Mouse (Mus musculus) bone marrow macrophage, adult 2 months (primary cell): ENCODE results near the gene Nenf. TPM values are rescaled to one million over a fixed set of nuclear protein-coding genes. Genes with fewer than 3 reads are reported as not detected.

Source experiments
- H3K27ac ChIP-seq: 2 replicates; pipeline ENCODE4 v1.5.1; 2012; ENCODE audit warnings: low read depth, low read length; ENCODE audit not compliant: insufficient read depth
- H3K4me1 ChIP-seq: 2 replicates; pipeline ENCODE4 v1.6.1; 2012; ENCODE audit warnings: low read length; ENCODE audit not compliant: control insufficient read depth, insufficient read depth
- H3K4me3 ChIP-seq: 2 replicates; pipeline ENCODE4 v1.5.1; 2012; ENCODE audit warnings: mild to moderate bottlenecking, low read length, moderate library complexity; ENCODE audit not compliant: insufficient read depth
- CTCF ChIP-seq: IDR thresholded peaks from 2 replicates; pipeline ENCODE4 v1.5.1; 2012; ENCODE audit warnings: low read depth, mild to moderate bottlenecking, low read length, moderate library complexity
- POLR2A ChIP-seq: IDR thresholded peaks from 2 replicates; pipeline ENCODE4 v1.6.1; 2012; ENCODE audit warnings: mild to moderate bottlenecking, low read depth, low read length, borderline replicate concordance
- polyA plus RNA-seq: library from polyadenylated mRNA; stranded (reverse); fragments of >200 nt; gene quantifications from 2 replicates; pipeline ENCODE4 v1.2.4, GENCODE M21; 2012; ENCODE audit not compliant: missing spikeins, insufficient read depth, insufficient read length

Gene Nenf
- polyA plus RNA-seq: 43.9 and 46.5 TPM in 2 replicates

DNA sequence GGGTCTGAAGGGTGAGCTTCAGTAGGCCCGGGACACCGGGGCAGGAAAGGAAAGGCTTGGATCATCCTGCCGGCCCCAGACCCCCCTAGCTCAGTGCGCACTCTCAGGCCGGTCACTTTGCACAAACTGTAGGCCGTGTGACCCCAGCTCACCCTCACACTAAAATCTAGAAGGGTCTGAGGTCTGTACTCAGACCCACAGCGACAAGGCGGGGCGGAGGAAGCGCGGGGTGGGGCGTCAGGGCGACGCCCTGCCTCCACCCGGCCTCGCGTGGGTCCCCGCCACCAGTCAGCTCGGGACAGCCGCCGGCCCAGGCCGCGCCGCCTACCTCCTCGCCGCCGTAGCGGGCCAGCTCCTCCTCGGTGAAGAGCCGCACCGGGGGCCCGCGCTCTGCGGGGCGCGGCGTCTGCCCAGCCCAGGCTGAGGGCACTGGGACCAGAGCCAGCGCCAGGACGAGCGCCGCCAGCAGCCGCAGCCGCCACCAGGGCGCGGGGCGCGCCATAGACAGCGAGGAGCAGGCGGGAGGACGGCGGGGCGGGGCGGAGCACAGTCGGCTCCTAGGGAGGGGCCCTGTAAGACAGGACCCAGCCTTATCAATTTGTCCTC lies at the start of gene Nenf:
Gene Nenf (minus strand): TSS at position 604 of the 606 bp plus-strand sequence.
- Histone ChIP-seq H3K27ac (0 out of 2 replicates have a peak within 1 kb of the TSS, but pooled peaks have one; percentile 7), H3K4me1 (peaks cover 17% of the 10 kb centered on the region), H3K4me3 (peak within 1 kb of the TSS; percentile 64)
- no peak for TF ChIP-seq POLR2A
- no peak for TF ChIP-seq CTCF

- no peak overlapping the region for H3K4me3 ChIP-seq
- TF ChIP-seq CTCF (peak; percentile 53), POLR2A (no peak)
- H3K27ac ChIP-seq: no peak overlapping the region
- no peaks in the 10 kb centered on the region for H3K4me1 ChIP-seq
Measured at GRCm38 (mm10) chr1:191364477-191364876, 46.5 kb upstream of the Nenf start.

- Histone ChIP-seq H3K4me3 (no peak overlapping the region), H3K4me1 (no peaks in the 10 kb centered on the region), H3K27ac (no peak overlapping the region)
- TF ChIP-seq POLR2A (no peak), CTCF (no peak)
Measured at GRCm38 (mm10) chr1:191362412-191362811, 44.4 kb upstream of the Nenf start.

- Histone ChIP-seq H3K27ac (no peak overlapping the region), H3K4me3 (no peak overlapping the region), H3K4me1 (no peaks in the 10 kb centered on the region)
- TF ChIP-seq CTCF (no peak), POLR2A (no peak)
Measured at GRCm38 (mm10) chr1:191359478-191359877, 41.5 kb upstream of the Nenf start.

- TF ChIP-seq POLR2A: no peak
- TF ChIP-seq CTCF: no peak
- H3K4me3 ChIP-seq: no peak overlapping the region
- no peak overlapping the region for H3K27ac ChIP-seq
- no peaks in the 10 kb centered on the region for H3K4me1 ChIP-seq
Measured at GRCm38 (mm10) chr1:191356936-191357335, 38.9 kb upstream of the Nenf start.

- peaks cover 10% of the 10 kb centered on the region for H3K4me1 ChIP-seq
- H3K4me3 ChIP-seq: no peak overlapping the region
- H3K27ac ChIP-seq: no peak overlapping the region
- TF ChIP-seq POLR2A (no peak), CTCF (no peak)
Measured at GRCm38 (mm10) chr1:191353836-191354235, 35.8 kb upstream of the Nenf start.

- no peak for TF ChIP-seq CTCF
- no peak for TF ChIP-seq POLR2A
- H3K27ac ChIP-seq: no peak overlapping the region
- H3K4me1 ChIP-seq: peaks cover 10% of the 10 kb centered on the region
- H3K4me3 ChIP-seq: no peak overlapping the region
Measured at GRCm38 (mm10) chr1:191352786-191353488, 34.9 kb upstream of the Nenf start.

GRCm38 (mm10) chr1:191350355-191350754 lies 32.4 kb upstream of the Nenf start:
- TF ChIP-seq CTCF: no peak
- no peak for TF ChIP-seq POLR2A
- no peak overlapping the region for H3K4me3 ChIP-seq
- H3K4me1 ChIP-seq: peaks cover 10% of the 10 kb centered on the region
- H3K27ac ChIP-seq: no peak overlapping the region

DNA sequence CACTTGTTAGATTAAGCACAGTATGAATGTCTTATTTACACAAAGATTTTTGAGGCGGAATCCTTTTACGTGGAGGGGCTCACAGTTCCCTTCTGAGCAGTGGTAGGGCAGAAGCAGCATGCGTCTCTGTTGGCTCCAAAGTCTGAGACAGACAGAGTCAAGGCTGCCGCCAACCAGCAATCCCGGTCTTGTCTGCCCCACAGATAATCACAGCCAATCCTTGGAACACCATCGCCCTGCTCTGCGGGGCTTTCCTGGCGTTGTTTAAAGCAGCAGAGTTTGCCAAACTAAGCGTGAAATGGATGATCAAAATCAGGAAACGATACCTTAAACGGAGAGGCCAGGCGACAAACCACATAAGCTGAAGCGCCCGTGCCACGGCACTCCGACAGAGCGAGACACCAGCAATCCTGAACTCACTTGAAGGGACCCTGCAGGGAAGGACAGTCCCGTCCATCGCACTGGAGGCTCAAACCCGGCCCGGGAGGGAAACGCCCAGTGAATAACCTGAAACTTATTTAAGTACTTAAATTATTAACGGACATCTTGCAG lies 31.6 kb upstream of the Nenf start:
- peaks cover 10% of the 10 kb centered on the region for H3K4me1 ChIP-seq
- no peak overlapping the region for H3K27ac ChIP-seq
- H3K4me3 ChIP-seq: no peak overlapping the region
- TF ChIP-seq POLR2A: no peak
- no peak for TF ChIP-seq CTCF

DNA sequence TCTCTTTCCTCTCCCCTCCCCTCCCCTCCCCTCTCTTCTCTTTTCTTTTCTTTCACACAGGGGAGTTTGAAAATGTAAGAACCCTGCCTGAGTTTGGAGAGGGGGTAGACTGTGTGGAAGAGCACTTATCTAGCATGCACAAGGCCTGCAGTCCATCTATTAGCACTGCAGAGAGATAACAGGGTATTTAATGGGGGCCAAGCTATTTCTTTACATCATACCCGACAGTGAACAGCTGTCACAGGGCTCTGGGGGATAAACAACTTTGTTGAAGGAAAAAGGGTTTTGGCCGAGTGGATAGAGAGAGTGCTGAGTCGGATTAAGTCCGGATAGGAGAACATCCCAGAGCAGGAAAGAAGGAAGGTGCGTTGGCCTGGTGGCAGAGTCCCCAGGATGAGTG lies 31.0 kb upstream of the Nenf start:
- Histone ChIP-seq H3K27ac (no peak overlapping the region), H3K4me1 (peaks cover 10% of the 10 kb centered on the region), H3K4me3 (no peak overlapping the region)
- TF ChIP-seq POLR2A (no peak), CTCF (no peak)
